Comparison of ENCODE assay signal across 22 mouse cellular contexts in the genomic region with DNA sequence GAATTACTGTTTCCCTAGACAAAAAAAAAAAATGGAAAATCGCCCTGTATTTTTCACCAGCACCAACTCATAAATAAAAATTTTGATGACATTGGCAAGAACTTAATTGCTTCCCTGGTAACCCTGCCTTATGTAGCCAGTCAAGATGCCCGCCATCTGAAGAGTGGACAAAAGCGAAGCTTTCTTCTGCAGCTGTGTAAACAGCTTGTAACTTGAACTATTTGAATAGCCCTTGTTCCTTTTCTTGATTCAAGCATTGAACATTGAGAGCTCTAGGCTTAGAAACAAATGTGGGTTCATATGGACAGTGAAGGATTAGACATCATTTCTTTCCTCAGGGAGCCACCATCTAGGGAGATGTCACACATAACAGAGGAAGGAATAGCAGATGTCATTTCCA. TPM values are rescaled to one million over a fixed set of nuclear protein-coding genes. Genes with fewer than 3 reads are reported as not detected.
DNase-seq lines count a peak whose midpoint lies in the region; ATAC-seq and TF ChIP-seq lines count a peak whose summit lies in the region.
"Had no signal": no experiment of that assay in that cellular context is flagged by ENCODE, and none has a peak within 500 bp of the region (broad histone marks: within the 10 kb centered on the region; RNA-seq: fewer than 3 reads in every experiment).

No protein-coding gene starts in this region.

- ATAC-seq in lung, embryonic 14.5 days (ENCODE audit: insufficient read depth): peak; percentile 52; the same call in 1 of the 2 replicates
- ATAC-seq: activated CD4-positive, CD25-positive, alpha-beta regulatory T cell, adult 4 months; forebrain, embryonic 15.5 days had no signal

- no peak overlapping the region for H3K4me3 ChIP-seq in lung, embryonic 14.5 days (ENCODE audit: low read depth, low read length)
- H3K4me3 ChIP-seq: embryonic facial prominence, embryonic 12.5 days; erythroblast, embryonic 14.5 days; forebrain, embryonic 12.5 days; forebrain, embryonic 15.5 days; hindbrain, embryonic 12.5 days; hindbrain, embryonic 15.5 days had no signal

- H3K36me3 ChIP-seq in lung, embryonic 14.5 days (ENCODE audit: insufficient read depth): no peaks in the 10 kb centered on the region
- H3K36me3 ChIP-seq: embryonic facial prominence, embryonic 12.5 days; forebrain, embryonic 12.5 days; forebrain, embryonic 15.5 days; hindbrain, embryonic 12.5 days; hindbrain, embryonic 15.5 days had no signal

- H3K27ac ChIP-seq in lung, embryonic 14.5 days (ENCODE audit: low read depth): no peak overlapping the region
- H3K27ac ChIP-seq: embryonic facial prominence, embryonic 12.5 days; forebrain, embryonic 12.5 days; forebrain, embryonic 15.5 days; hindbrain, embryonic 12.5 days; hindbrain, embryonic 15.5 days had no signal

- peak; percentile 11 for DNase-seq in embryo, embryonic 10 days (ENCODE audit: low spot score)
- DNase-seq in embryo, embryonic 10.5 days (ENCODE audit: low spot score): no peak
- peak; percentile 52 for DNase-seq in lung, embryonic 14.5 days
- no peak for DNase-seq in lung, postnatal 14 days
- peak; percentile 6 for DNase-seq in lung, postnatal 36 days
- DNase-seq in lung, postnatal 10 days: no peak
- DNase-seq in adrenal gland, adult 2 months: no peak
- DNase-seq: adrenal gland, postnatal 14 days; cerebellum, adult 11 months; cerebellum, adult 2 months; cerebellum, adult 9-11 months; cerebellum, postnatal 25 days; gastrocnemius, postnatal 10 days; gastrocnemius, postnatal 36 days had no signal

- no peaks in the 10 kb centered on the region for H3K4me1 ChIP-seq in lung, embryonic 14.5 days (ENCODE audit: insufficient read depth)
- H3K4me1 ChIP-seq: embryonic facial prominence, embryonic 12.5 days; forebrain, embryonic 12.5 days; forebrain, embryonic 15.5 days; hindbrain, embryonic 12.5 days; hindbrain, embryonic 15.5 days had no signal

- WGBS in lung, embryonic 14.5 days: 46% methylated on average over 3 of the region's 3 CpGs

- no peak for TF ChIP-seq CTCF in lung, embryonic 14.5 days (IDR thresholded peaks at IDR 0.05; ENCODE audit: low read depth)

- no peak overlapping the region for H3K9ac ChIP-seq in lung, embryonic 14.5 days
- H3K9ac ChIP-seq: embryonic facial prominence, embryonic 12.5 days; forebrain, embryonic 12.5 days; forebrain, embryonic 15.5 days; hindbrain, embryonic 12.5 days; hindbrain, embryonic 15.5 days had no signal

- H3K4me2 ChIP-seq in lung, embryonic 14.5 days: no peak overlapping the region
- H3K4me2 ChIP-seq: embryonic facial prominence, embryonic 12.5 days; forebrain, embryonic 12.5 days; forebrain, embryonic 15.5 days; heart, embryonic 11.5 days; hindbrain, embryonic 12.5 days; hindbrain, embryonic 15.5 days had no signal

- H3K9me3 ChIP-seq in lung, embryonic 14.5 days (ENCODE audit: low read depth, low read length): no peaks in the 10 kb centered on the region
- H3K9me3 ChIP-seq: embryonic facial prominence, embryonic 12.5 days; forebrain, embryonic 12.5 days; forebrain, embryonic 15.5 days; hindbrain, embryonic 12.5 days; hindbrain, embryonic 15.5 days had no signal

- H3K27me3 ChIP-seq in lung, embryonic 14.5 days (ENCODE audit: insufficient read depth, low read length): no peaks in the 10 kb centered on the region
- H3K27me3 ChIP-seq: forebrain, embryonic 12.5 days; forebrain, embryonic 15.5 days; hindbrain, embryonic 12.5 days; hindbrain, embryonic 15.5 days had no signal

RNA-seq across cellular contexts. Expression of a gene that starts 52.9 kb away (rescaled TPM):
- 26.2 and 28.1 TPM in 2 replicates for polyA plus RNA-seq in lung, embryonic 14.5 days (2014; fragmentation: Nextera tagmentation; extraction: Ambion mirVana)
- total RNA-seq in adrenal gland, adult 2 months (2021): 10 to 100 TPM; 14.7 to 23.4 TPM
- 5.5 and 5.6 TPM in 2 replicates for polyA plus RNA-seq in adrenal gland, adult 2 months (2012; rRNA removed)
- polyA plus RNA-seq: erythroblast, embryonic 14.5 days had no signal

Comparison
In these comparisons a context has a peak if more than half of its experiments do, and no peak if none do; other contexts are left out.
1. DNase-seq: peak in embryo, embryonic 10 days (single experiment), lung, embryonic 14.5 days (single experiment) and lung, postnatal 36 days (single experiment); none in embryo, embryonic 10.5 days (single experiment), lung, postnatal 14 days (single experiment), lung, postnatal 10 days (single experiment) and adrenal gland, adult 2 months (single experiment).